Mouse (Mus musculus) intestine, embryonic 16.5 days (tissue): ENCODE data around the gene Msrb1. TPM values are rescaled to one million over a fixed set of nuclear protein-coding genes. Genes with fewer than 3 reads are reported as not detected.

Source experiments
- ATAC-seq: fragments of 200-750 bp; cut with Nextera tagmentation; 2 replicates; pipeline ENCODE4 v1.8.0; 2017; ENCODE audit warnings: moderate TSS enrichment, moderate library complexity
- H3K27ac ChIP-seq: fragments of 300-500 bp; sonication (generic); 2 replicates; pipeline ENCODE4 v1.5.1; 2014; ENCODE audit warnings: mild to moderate bottlenecking, low read length
- H3K27me3 ChIP-seq: fragments of 300-500 bp; sonication (generic); replicated peaks from 2 replicates; pipeline ENCODE4 v1.6.1; 2014; ENCODE audit warnings: low read length, control low read depth, mixed read lengths; ENCODE audit not compliant: control insufficient read depth, insufficient read depth
- H3K36me3 ChIP-seq: fragments of 300-500 bp; sonication (generic); 2 replicates; pipeline ENCODE4 v1.6.1; 2014; ENCODE audit warnings: low read length, control low read depth; ENCODE audit not compliant: control insufficient read depth, insufficient read depth
- H3K4me1 ChIP-seq: fragments of 300-500 bp; sonication (generic); 2 replicates; pipeline ENCODE4 v1.6.1; 2014; ENCODE audit warnings: low read length, control low read depth, mixed read lengths; ENCODE audit not compliant: control insufficient read depth, insufficient read depth
- H3K4me2 ChIP-seq: fragments of 300-500 bp; sonication (generic); 2 replicates; pipeline ENCODE4 v1.6.1; 2014; ENCODE audit warnings: low read depth, low read length, control low read depth
- H3K4me3 ChIP-seq: fragments of 300-500 bp; sonication (generic); 2 replicates; pipeline ENCODE4 v1.5.1; 2014; ENCODE audit warnings: mild to moderate bottlenecking, low read length
- H3K9ac ChIP-seq: fragments of 300-500 bp; sonication (generic); 2 replicates; pipeline ENCODE4 v1.6.1; 2014; ENCODE audit warnings: low read depth, low read length
- H3K9me3 ChIP-seq: fragments of 300-500 bp; sonication (generic); 2 replicates; pipeline ENCODE4 v1.6.1; 2016; ENCODE audit warnings: low read length, control low read depth; ENCODE audit not compliant: control insufficient read depth
- WGBS: fragments of 180-500 bp; shearing (Covaris S2); extraction: QIAGEN DNeasy Blood & Tissue Kit; methylation state at CpG from one replicate; pipeline ENCODE4 v1.1.7; 2014; 5-methylcytosine and 5-hydroxymethylcytosine counted together
- polyA plus RNA-seq: library from polyadenylated mRNA; unstranded; fragments of >200 nt; fragmentation: Nextera tagmentation; extraction: Ambion mirVana; gene quantifications from 2 replicates; pipeline ENCODE4 v1.2.1, GENCODE M21; 2015

Gene Msrb1
- polyA plus RNA-seq, 1 experiment from 2014 or later, result 28.8 TPM

DNA sequence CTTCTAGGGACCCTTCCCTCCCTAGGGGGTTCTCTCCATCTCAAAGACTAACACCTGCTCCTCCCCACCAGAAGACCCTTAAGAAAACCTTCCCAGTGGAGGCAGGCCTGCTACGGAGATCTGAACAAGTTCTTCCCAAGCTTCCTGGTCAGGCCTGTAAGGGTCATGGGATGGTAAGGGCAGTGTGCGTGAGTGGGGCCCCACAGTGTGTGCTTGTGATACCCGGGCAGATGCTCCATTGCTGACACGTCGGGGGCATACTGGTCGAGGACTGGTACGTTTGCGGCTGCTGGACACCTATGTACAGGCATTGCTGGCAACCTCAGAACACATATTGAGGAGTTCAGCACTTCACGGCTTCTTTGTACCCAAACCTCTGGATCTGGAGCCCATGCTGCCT is 37.7 kb upstream of the Msrb1 start:
- peaks cover 23% of the 10 kb centered on the region for H3K4me1 ChIP-seq
- ATAC-seq, result no peak
- H3K27me3 ChIP-seq, result no peaks in the 10 kb centered on the region
- peak overlapping the region; percentile 38 for H3K9ac ChIP-seq
- WGBS, result 64% methylated on average over 9 of the region's 9 CpGs
- peaks cover 17% of the 10 kb centered on the region for H3K36me3 ChIP-seq
- H3K4me2 ChIP-seq, result peak overlapping the region; percentile 21
- peak overlapping the region; percentile 90 for H3K27ac ChIP-seq
- H3K4me3 ChIP-seq, result peak overlapping the region; percentile 21
- H3K9me3 ChIP-seq, result no peaks in the 10 kb centered on the region

GRCm38 (mm10) chr17:24699473-24699872 is 37.0 kb upstream of the Msrb1 start:
- ATAC-seq, result peak; percentile 52
- H3K27me3 ChIP-seq, result no peaks in the 10 kb centered on the region
- peaks cover 23% of the 10 kb centered on the region for H3K4me1 ChIP-seq
- no peaks in the 10 kb centered on the region for H3K9me3 ChIP-seq
- peaks cover 24% of the 10 kb centered on the region for H3K36me3 ChIP-seq
- H3K4me3 ChIP-seq, result peak overlapping the region; percentile 21; the same call in 1 of the 2 replicates
- WGBS, result 52% methylated on average over 2 of the region's 2 CpGs
- H3K4me2 ChIP-seq, result peak overlapping the region; percentile 21
- peak overlapping the region; percentile 55 for H3K9ac ChIP-seq
- H3K27ac ChIP-seq, result peak overlapping the region; percentile 90

DNA sequence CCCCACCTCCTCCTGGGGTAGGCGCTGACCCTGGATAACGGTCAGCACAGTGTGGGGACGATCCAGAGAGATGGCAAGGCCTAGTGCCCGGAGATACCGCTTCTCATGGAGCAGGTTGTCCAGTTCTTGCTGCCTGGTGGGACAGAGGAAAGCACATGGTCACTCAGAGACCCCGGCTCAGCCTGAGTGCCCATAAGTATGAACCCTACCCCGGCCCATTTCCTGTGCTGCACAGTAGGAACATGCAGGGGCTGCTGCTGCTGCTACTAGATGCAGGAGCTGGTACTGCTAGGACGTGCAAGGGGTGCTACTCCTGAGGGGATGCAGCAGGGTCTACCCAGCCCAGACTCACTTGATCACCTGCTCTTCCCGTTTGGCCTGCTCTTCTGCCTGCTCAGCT is 35.2 kb upstream of the Msrb1 start:
- 90% methylated on average over 9 of the region's 9 CpGs for WGBS
- Histone ChIP-seq H3K9me3 (no peaks in the 10 kb centered on the region), H3K27me3 (no peaks in the 10 kb centered on the region), H3K36me3 (peaks cover 27% of the 10 kb centered on the region), H3K27ac (no peak overlapping the region), H3K9ac (no peak overlapping the region), H3K4me3 (no peak overlapping the region), H3K4me2 (no peak overlapping the region), H3K4me1 (peaks cover 18% of the 10 kb centered on the region)
- no peak for ATAC-seq

DNA sequence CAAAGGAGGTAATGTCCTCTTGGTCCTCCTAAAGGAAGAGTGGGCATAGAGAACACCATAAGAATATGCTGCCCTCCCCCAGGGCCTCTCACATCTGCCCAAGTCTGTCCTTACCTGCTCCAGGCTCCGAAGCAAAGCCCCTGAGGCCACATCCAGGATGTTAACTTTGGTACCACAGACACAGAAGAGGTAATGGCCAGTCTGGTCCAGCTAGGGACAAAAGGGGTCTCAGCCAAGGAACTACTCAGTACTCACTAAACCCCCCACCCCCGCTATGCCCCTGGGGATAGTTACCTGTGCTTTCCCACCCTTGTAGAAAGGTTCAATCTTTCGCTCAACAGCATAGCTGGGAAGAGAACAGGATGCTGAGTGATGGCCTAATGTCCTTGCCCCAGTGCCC is 30.6 kb upstream of the Msrb1 start:
- peaks cover 10% of the 10 kb centered on the region; the same call in 1 of the 2 replicates for H3K4me1 ChIP-seq
- no peak overlapping the region for H3K9ac ChIP-seq
- no peak overlapping the region for H3K4me2 ChIP-seq
- no peak overlapping the region for H3K27ac ChIP-seq
- peaks cover 24% of the 10 kb centered on the region for H3K36me3 ChIP-seq
- no peaks in the 10 kb centered on the region for H3K27me3 ChIP-seq
- no peak for ATAC-seq
- no peaks in the 10 kb centered on the region for H3K9me3 ChIP-seq
- no peak overlapping the region for H3K4me3 ChIP-seq
- 93% methylated on average over 3 of the region's 3 CpGs for WGBS

DNA sequence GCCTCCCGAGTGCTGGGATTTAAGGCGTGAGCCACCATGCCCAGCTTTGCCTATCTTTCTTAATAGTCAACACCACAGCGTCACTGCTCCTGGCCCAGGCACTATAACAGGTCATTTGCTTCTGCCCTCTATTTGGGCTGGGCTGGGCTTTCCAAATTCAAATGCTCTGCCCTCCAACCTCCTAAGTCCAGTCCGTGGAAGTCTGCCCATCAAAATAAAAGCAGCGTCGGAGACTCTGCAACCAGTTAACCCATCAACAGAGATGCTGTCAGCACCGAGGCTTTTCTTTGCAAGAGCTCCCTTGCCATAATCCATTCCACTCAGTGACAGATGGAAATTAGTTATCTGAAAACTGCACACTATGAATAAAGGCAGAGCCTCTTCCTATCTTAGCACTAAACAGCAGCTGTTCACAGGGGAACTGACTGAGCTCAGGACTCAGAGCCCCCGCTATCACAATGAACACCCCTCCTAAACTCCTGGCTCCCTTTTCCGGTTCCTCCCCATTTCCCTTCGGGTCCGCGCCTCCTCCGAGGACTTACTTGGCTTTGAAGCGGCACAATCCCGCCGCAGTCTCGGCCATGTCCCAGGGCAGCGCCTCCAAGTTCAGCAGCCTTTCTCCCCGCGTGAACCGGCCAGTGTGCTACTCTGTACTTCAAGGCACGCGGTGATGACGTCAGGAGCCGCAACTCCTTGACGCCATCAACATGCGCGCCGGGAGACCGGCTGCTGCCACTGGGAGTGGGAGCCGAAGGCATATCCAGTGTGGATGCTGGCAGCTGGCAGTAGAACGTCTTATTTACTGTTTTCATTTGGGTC is 29.3 kb upstream of the Msrb1 start, which contains the start of gene Tbl3:
TSS of gene Tbl3 (minus strand) at position 679 of the 819 bp plus-strand sequence.
- Histone ChIP-seq H3K4me3 (peak within 1 kb of the TSS; percentile 64), H3K36me3 (peaks cover 11% of the 10 kb centered on the region; the same call in 1 of the 2 replicates), H3K27ac (peak within 1 kb of the TSS; percentile 75), H3K9ac (peak within 1 kb of the TSS; percentile 86), H3K4me1 (peaks cover 10% of the 10 kb centered on the region; the same call in 1 of the 2 replicates), H3K9me3 (no peaks in the 10 kb centered on the region), H3K27me3 (no peaks in the 10 kb centered on the region), H3K4me2 (peak within 1 kb of the TSS; percentile 79)
- peak; percentile 89 for ATAC-seq
- WGBS, result 3% methylated on average over 32 of the region's 32 CpGs

DNA sequence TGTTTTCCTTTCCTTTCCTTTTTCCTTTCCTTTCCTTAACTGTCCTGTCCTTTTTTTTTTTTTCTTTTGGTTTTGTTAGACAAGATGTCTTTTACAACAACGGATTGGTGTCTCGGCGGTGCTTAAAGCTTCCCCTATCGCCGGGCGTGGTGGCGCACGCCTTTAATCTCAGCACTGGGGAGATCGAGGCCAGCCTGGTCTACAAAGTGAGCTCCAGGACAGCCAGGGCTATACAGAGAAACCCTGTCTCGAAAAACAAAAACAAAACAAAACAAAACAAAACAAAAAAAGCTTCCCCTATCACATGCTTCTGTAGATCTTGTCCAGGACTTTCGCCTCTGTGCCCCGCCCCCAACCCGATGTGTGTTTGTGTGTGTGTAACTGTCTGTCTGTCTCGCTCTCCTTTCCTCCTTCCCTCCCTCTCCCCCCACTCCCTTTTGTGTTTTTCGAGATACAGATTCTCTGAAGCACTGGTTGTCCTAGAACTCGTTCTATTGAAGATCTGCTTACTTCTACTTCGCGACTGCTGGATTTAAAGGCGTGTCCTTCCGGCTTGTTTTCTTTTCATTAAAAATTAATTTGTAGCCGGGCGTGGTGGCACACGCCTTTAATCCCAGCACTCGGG is 28.5 kb upstream of the Msrb1 start:
- peak overlapping the region; percentile 64 for H3K4me3 ChIP-seq
- ATAC-seq, result peak; percentile 38
- 4% methylated on average over 24 of the region's 24 CpGs for WGBS
- peaks cover 10% of the 10 kb centered on the region; the same call in 1 of the 2 replicates for H3K36me3 ChIP-seq
- H3K4me1 ChIP-seq, result peaks cover 10% of the 10 kb centered on the region; the same call in 1 of the 2 replicates
- peak overlapping the region; percentile 79 for H3K4me2 ChIP-seq
- H3K9me3 ChIP-seq, result no peaks in the 10 kb centered on the region
- H3K9ac ChIP-seq, result peak overlapping the region; percentile 86
- H3K27me3 ChIP-seq, result no peaks in the 10 kb centered on the region
- H3K27ac ChIP-seq, result peak overlapping the region; percentile 75

GRCm38 (mm10) chr17:24708646-24709045 is 27.8 kb upstream of the Msrb1 start:
- H3K27me3 ChIP-seq, result no peaks in the 10 kb centered on the region
- peaks cover 10% of the 10 kb centered on the region; the same call in 1 of the 2 replicates for H3K4me1 ChIP-seq
- H3K4me2 ChIP-seq, result no peak overlapping the region
- WGBS, result 31% methylated on average over 2 of the region's 2 CpGs
- no peak for ATAC-seq
- H3K9ac ChIP-seq, result no peak overlapping the region
- no peaks in the 10 kb centered on the region for H3K9me3 ChIP-seq
- H3K27ac ChIP-seq, result no peak overlapping the region
- peak overlapping the region; percentile 64; the same call in 1 of the 2 replicates for H3K4me3 ChIP-seq
- H3K36me3 ChIP-seq, result peaks cover 10% of the 10 kb centered on the region; the same call in 1 of the 2 replicates

DNA sequence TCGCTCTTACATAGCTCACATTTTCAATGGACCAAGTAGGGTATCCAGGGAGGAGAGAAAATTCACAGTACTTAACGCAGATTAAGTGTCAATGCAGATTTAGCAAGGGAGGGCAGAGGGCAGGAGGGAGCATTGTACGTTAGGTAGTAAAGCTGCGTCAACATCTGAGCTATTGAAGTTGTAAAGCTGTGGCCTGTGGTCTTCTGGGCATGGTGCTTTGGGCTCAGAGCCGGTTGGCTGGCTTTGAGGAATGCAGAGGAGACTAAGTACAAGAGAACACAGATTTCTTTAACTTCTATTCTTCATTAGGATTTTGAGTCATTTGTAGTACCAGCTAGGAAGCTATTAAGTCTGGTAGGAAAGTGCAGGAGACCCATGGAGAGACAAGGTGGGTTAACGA is 20.9 kb upstream of the Msrb1 start:
- Histone ChIP-seq H3K36me3 (no peaks in the 10 kb centered on the region), H3K4me2 (no peak overlapping the region), H3K4me1 (peaks cover 5% of the 10 kb centered on the region; the same call in 1 of the 2 replicates), H3K9me3 (no peaks in the 10 kb centered on the region), H3K4me3 (no peak overlapping the region), H3K9ac (no peak overlapping the region), H3K27ac (no peak overlapping the region), H3K27me3 (no peaks in the 10 kb centered on the region)
- no peak for ATAC-seq
- 74% methylated on average over 6 of the region's 6 CpGs for WGBS

DNA sequence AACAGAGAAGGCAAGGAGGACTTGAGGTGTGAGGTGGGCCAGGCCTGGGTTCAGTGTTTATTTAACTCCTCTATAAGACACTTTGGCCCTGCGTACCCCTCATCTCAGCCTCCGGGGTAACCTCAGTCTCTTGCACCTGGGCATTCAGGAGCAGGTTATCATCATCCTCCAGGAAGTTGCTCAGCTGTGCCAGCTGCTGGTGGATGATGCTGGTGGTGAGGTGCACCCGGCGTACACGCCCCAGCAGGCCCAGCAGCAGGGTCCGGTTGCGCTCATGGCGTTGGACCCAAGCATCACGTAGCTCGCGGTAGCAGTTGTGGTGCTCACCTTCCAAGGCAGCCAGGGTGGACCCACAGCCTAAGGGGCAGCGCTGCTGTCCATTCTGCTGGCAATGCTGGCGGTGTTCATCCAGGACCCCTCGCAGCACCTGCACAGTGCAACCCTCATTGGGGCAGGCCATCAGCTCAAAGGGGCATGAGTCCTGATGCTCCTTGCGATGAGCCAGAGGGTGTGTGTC is 20.2 kb upstream of the Msrb1 start:
- no peak overlapping the region for H3K4me2 ChIP-seq
- no peak overlapping the region for H3K9ac ChIP-seq
- H3K36me3 ChIP-seq, result no peaks in the 10 kb centered on the region
- no peak overlapping the region for H3K4me3 ChIP-seq
- WGBS, result 98% methylated on average over 15 of the region's 15 CpGs
- no peak overlapping the region for H3K27ac ChIP-seq
- no peaks in the 10 kb centered on the region for H3K27me3 ChIP-seq
- peaks cover 5% of the 10 kb centered on the region; the same call in 1 of the 2 replicates for H3K4me1 ChIP-seq
- ATAC-seq, result no peak
- no peaks in the 10 kb centered on the region for H3K9me3 ChIP-seq
